Mouse (Mus musculus): ENCODE measurements around the gene Arl10. TPM values are rescaled to one million over a fixed set of nuclear protein-coding genes. Genes with fewer than 3 reads are reported as not detected.
A peak's percentile ranks its signal among the peaks of the same experiment; 100 is the strongest.
"Not testable (repeated sequence)": the region's sequence is repeated elsewhere in the genome, so short reads cannot be mapped to it uniquely, and the experiment has no call there.

Gene Arl10
- polyA plus RNA-seq, 1 experiment from 2014 or later = 29.7 TPM

DNA sequence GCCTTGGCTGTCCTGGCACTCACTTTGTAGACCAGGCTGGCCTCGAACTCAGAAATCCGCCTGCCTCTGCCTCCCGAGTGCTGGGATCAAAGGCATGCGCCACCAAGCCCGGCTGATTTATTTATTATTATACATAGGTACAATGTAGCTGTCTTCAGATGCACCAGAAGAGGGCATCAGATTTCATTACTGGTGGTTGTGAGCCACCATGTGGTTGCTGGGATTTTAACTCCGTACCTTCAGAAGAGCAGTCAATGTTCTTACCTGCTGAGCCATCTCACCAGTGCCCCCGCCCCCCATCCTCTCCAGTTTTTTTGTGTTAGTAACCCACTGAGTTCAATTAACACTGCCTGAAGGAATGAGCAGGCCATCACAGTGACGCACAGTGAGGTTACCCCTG, 38.3 kb downstream of the Arl10 start:
- WGBS = 85% methylated on average over 8 of the region's 8 CpGs
- ATAC-seq (ENCODE audit: insufficient number of reproducible peaks, low FRiP score, low TSS enrichment, low read depth); H3K4me1 ChIP-seq (ENCODE audit: control insufficient read depth, insufficient read depth, low read length); H3K27ac ChIP-seq (replicated peaks; ENCODE audit: low read depth, low read length); H3K9ac ChIP-seq (ENCODE audit: low read length); H3K27me3 ChIP-seq (ENCODE audit: control insufficient read depth, insufficient read depth, low read length); H3K9me3 ChIP-seq (ENCODE audit: control insufficient read depth, low read length); H3K4me2 ChIP-seq (ENCODE audit: low read depth, severe bottlenecking); H3K36me3 ChIP-seq (ENCODE audit: control insufficient read depth, insufficient read depth, low read length); H3K4me3 ChIP-seq (ENCODE audit: low read depth, low read length); DNase-seq (ENCODE audit: low spot score): not testable (repeated sequence)

DNA sequence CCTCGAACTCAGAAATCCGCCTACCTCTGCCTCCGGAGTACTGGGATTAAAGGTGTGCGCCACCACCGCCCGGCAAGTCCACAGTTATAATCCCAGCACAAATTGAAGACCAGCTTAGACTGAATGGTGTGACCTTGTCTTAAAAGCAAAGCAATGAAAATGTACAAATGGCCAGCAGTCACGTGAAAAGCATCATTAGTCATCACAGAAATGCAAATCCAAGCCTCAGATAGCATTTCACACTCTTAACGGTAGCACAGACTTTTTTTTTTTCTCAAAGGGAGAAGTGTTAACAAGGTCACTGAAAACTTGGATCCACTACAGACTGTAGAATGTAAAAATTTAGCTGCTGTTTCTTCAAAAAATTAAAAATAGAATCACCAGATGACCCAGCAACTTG, 41.5 kb downstream of the Arl10 start:
- no peak overlapping the region for H3K4me3 ChIP-seq (ENCODE audit: low read depth, low read length)
- H3K36me3 ChIP-seq (ENCODE audit: control insufficient read depth, insufficient read depth, low read length) = no peaks in the 10 kb centered on the region
- WGBS = 85% methylated on average over 8 of the region's 8 CpGs
- no peaks in the 10 kb centered on the region for H3K9me3 ChIP-seq (ENCODE audit: control insufficient read depth, low read length)
- H3K4me2 ChIP-seq (ENCODE audit: low read depth, severe bottlenecking) = no peak overlapping the region
- H3K4me1 ChIP-seq (ENCODE audit: control insufficient read depth, insufficient read depth, low read length) = 0 out of 2 replicates have a peak, but pooled peaks cover 3% of the 10 kb centered on the region
- no peaks in the 10 kb centered on the region for H3K27me3 ChIP-seq (ENCODE audit: control insufficient read depth, insufficient read depth, low read length)
- no peak for ATAC-seq (ENCODE audit: insufficient number of reproducible peaks, low FRiP score, low TSS enrichment, low read depth)
- DNase-seq (ENCODE audit: low spot score) = no peak
- H3K9ac ChIP-seq (ENCODE audit: low read length) = no peak overlapping the region
- H3K27ac ChIP-seq (replicated peaks; ENCODE audit: low read depth, low read length) = no peak overlapping the region

DNA sequence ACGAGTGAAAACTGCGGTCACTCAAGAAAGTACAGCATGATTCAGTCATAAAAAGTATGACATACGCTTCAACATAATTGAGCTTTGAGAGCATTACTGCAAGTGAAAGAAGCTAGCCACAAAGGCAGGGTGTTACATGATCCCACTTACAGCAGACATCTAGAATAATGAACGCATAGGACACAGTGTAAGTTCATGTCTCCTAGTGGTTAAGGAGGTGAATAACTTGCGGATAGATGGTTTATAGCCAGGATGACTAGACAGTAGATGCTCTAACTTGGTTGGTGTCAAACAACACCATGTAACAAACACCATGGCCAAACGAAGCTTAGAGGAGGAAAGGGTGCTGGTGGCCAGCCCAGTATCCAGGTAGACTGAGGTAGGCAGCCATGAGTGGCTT, 42.2 kb downstream of the Arl10 start:
- no peaks in the 10 kb centered on the region for H3K27me3 ChIP-seq (ENCODE audit: control insufficient read depth, insufficient read depth, low read length)
- 73% methylated on average over 6 of the region's 6 CpGs for WGBS
- H3K27ac ChIP-seq (replicated peaks; ENCODE audit: low read depth, low read length) = no peak overlapping the region
- H3K4me1 ChIP-seq (ENCODE audit: control insufficient read depth, insufficient read depth, low read length) = no peaks in the 10 kb centered on the region
- H3K9me3 ChIP-seq (ENCODE audit: control insufficient read depth, low read length) = no peaks in the 10 kb centered on the region
- H3K4me2 ChIP-seq (ENCODE audit: low read depth, severe bottlenecking) = no peak overlapping the region
- no peak for DNase-seq (ENCODE audit: low spot score)
- no peak overlapping the region for H3K9ac ChIP-seq (ENCODE audit: low read length)
- H3K36me3 ChIP-seq (ENCODE audit: control insufficient read depth, insufficient read depth, low read length) = no peaks in the 10 kb centered on the region
- no peak overlapping the region for H3K4me3 ChIP-seq (ENCODE audit: low read depth, low read length)
- no peak for ATAC-seq (ENCODE audit: insufficient number of reproducible peaks, low FRiP score, low TSS enrichment, low read depth)

- peak within 1 kb of the TSS; percentile 62; the same call in 1 of the 2 replicates for H3K27ac ChIP-seq (replicated peaks; ENCODE audit: low read depth, low read length)
- H3K4me3 ChIP-seq (ENCODE audit: low read depth, low read length) = peak within 1 kb of the TSS; percentile 96
- ATAC-seq (ENCODE audit: insufficient number of reproducible peaks, low FRiP score, low TSS enrichment, low read depth) = peak; percentile 95
- peak within 1 kb of the TSS; percentile 93 for H3K9ac ChIP-seq (ENCODE audit: low read length)
- H3K4me1 ChIP-seq (ENCODE audit: control insufficient read depth, insufficient read depth, low read length) = no peaks in the 10 kb centered on the region
- peak within 1 kb of the TSS; percentile 54 for H3K4me2 ChIP-seq (ENCODE audit: low read depth, severe bottlenecking)
- H3K9me3 ChIP-seq (ENCODE audit: control insufficient read depth, low read length) = no peaks in the 10 kb centered on the region
- WGBS = 10% methylated on average over 44 of the region's 44 CpGs
- H3K36me3 ChIP-seq (ENCODE audit: control insufficient read depth, insufficient read depth, low read length) = no peaks in the 10 kb centered on the region
- DNase-seq (ENCODE audit: low spot score) = peak; percentile 100
- no peaks in the 10 kb centered on the region for H3K27me3 ChIP-seq (ENCODE audit: control insufficient read depth, insufficient read depth, low read length)
These were observed 46.5 kb downstream of the Arl10 start, which contains the start of gene Faf2 for GRCm38 (mm10) chr13:54621155-54621932. Gene Faf2, plus strand, starts transcription at chr13:54621784.

GRCm38 (mm10) chr13:54621960-54622521, 47.2 kb downstream of the Arl10 start:
- WGBS = 2% methylated on average over 27 of the region's 27 CpGs
- H3K9ac ChIP-seq (ENCODE audit: low read length) = peak overlapping the region; percentile 93
- peak overlapping the region; percentile 54 for H3K4me2 ChIP-seq (ENCODE audit: low read depth, severe bottlenecking)
- H3K9me3 ChIP-seq (ENCODE audit: control insufficient read depth, low read length) = no peaks in the 10 kb centered on the region
- ATAC-seq (ENCODE audit: insufficient number of reproducible peaks, low FRiP score, low TSS enrichment, low read depth) (peak; percentile 72), DNase-seq (ENCODE audit: low spot score) (no peak)
- H3K27ac ChIP-seq (replicated peaks; ENCODE audit: low read depth, low read length) = peak overlapping the region; percentile 62; the same call in 1 of the 2 replicates
- no peaks in the 10 kb centered on the region for H3K36me3 ChIP-seq (ENCODE audit: control insufficient read depth, insufficient read depth, low read length)
- H3K4me1 ChIP-seq (ENCODE audit: control insufficient read depth, insufficient read depth, low read length) = no peaks in the 10 kb centered on the region
- peak overlapping the region; percentile 96 for H3K4me3 ChIP-seq (ENCODE audit: low read depth, low read length)
- no peaks in the 10 kb centered on the region for H3K27me3 ChIP-seq (ENCODE audit: control insufficient read depth, insufficient read depth, low read length)

GRCm38 (mm10) chr13:54629128-54629527, 54.3 kb downstream of the Arl10 start:
- Histone ChIP-seq H3K27me3 (ENCODE audit: control insufficient read depth, insufficient read depth, low read length) (no peaks in the 10 kb centered on the region), H3K27ac (replicated peaks; ENCODE audit: low read depth, low read length) (no peak overlapping the region), H3K36me3 (ENCODE audit: control insufficient read depth, insufficient read depth, low read length) (no peaks in the 10 kb centered on the region), H3K4me3 (ENCODE audit: low read depth, low read length) (no peak overlapping the region), H3K9ac (ENCODE audit: low read length) (no peak overlapping the region), H3K4me1 (ENCODE audit: control insufficient read depth, insufficient read depth, low read length) (no peaks in the 10 kb centered on the region), H3K4me2 (ENCODE audit: low read depth, severe bottlenecking) (no peak overlapping the region), H3K9me3 (ENCODE audit: control insufficient read depth, low read length) (no peaks in the 10 kb centered on the region)
- 86% methylated on average over 4 of the region's 4 CpGs for WGBS
- no peak for ATAC-seq (ENCODE audit: insufficient number of reproducible peaks, low FRiP score, low TSS enrichment, low read depth)
- DNase-seq (ENCODE audit: low spot score) = no peak

Small RNA genes lying within 50 kb of the gene (microRNA-seq; reads per million reads assigned to microRNA genes)
- not detected for gene Gm24195

Other genes starting within 250 kb of the Arl10 start
- 3.4 and 4.3 TPM in 2 replicates for gene Cplx2, start 203.7 kb upstream of the Arl10 start, polyA plus RNA-seq (2014; fragmentation: Nextera tagmentation; extraction: Ambion mirVana)
- gene Thoc3, start 106.2 kb upstream of the Arl10 start, polyA plus RNA-seq (2014; fragmentation: Nextera tagmentation; extraction: Ambion mirVana) = 175 and 176 TPM in 2 replicates
- 23.3 and 24.4 TPM in 2 replicates for gene Simc1, start 71.2 kb upstream of the Arl10 start, polyA plus RNA-seq (2014; fragmentation: Nextera tagmentation; extraction: Ambion mirVana)
- gene 4833439L19Rik, start 9.6 kb upstream of the Arl10 start, polyA plus RNA-seq (2014; fragmentation: Nextera tagmentation; extraction: Ambion mirVana) = 184 and 185 TPM in 2 replicates
- gene Nop16, start 15.1 kb downstream of the Arl10 start, polyA plus RNA-seq (2014; fragmentation: Nextera tagmentation; extraction: Ambion mirVana) = 95.6 and 99.7 TPM in 2 replicates
- 155 and 157 TPM in 2 replicates for gene Higd2a, start 15.2 kb downstream of the Arl10 start, polyA plus RNA-seq (2014; fragmentation: Nextera tagmentation; extraction: Ambion mirVana)
- 12.3 and 13.0 TPM in 2 replicates for gene Cltb, start 36.3 kb downstream of the Arl10 start, polyA plus RNA-seq (2014; fragmentation: Nextera tagmentation; extraction: Ambion mirVana)
- 95.7 and 99.2 TPM in 2 replicates for gene Faf2, start 46.8 kb downstream of the Arl10 start, polyA plus RNA-seq (2014; fragmentation: Nextera tagmentation; extraction: Ambion mirVana)
- gene Rnf44, start 118.9 kb downstream of the Arl10 start, polyA plus RNA-seq (2014; fragmentation: Nextera tagmentation; extraction: Ambion mirVana) = 94.8 and 101 TPM in 2 replicates
- not detected in 2 replicates for gene Cdhr2, start 126.4 kb downstream of the Arl10 start, polyA plus RNA-seq (2014; fragmentation: Nextera tagmentation; extraction: Ambion mirVana)
- gene Gprin1, start 174.9 kb downstream of the Arl10 start, polyA plus RNA-seq (2014; fragmentation: Nextera tagmentation; extraction: Ambion mirVana) = 0.55 and 0.68 TPM in 2 replicates
- gene Sncb, start 191.6 kb downstream of the Arl10 start, polyA plus RNA-seq (2014; fragmentation: Nextera tagmentation; extraction: Ambion mirVana) = not detected in 2 replicates
- gene Eif4e1b, start 209.0 kb downstream of the Arl10 start, polyA plus RNA-seq (2014; fragmentation: Nextera tagmentation; extraction: Ambion mirVana) = not detected in 2 replicates
- gene Tspan17, start 214.4 kb downstream of the Arl10 start, polyA plus RNA-seq (2014; fragmentation: Nextera tagmentation; extraction: Ambion mirVana) = 1.7 and 1.8 TPM in 2 replicates